Mouse (Mus musculus) intestine, postnatal 0 days (tissue): ENCODE measurements around the gene Unc50. TPM values are rescaled to one million over a fixed set of nuclear protein-coding genes. Genes with fewer than 3 reads are reported as not detected.

Experiments used
- ATAC-seq: fragments of 200-750 bp; cut with Nextera tagmentation; 2 replicates; pipeline ENCODE4 v1.8.0; 2017; ENCODE audit warnings: mild to moderate bottlenecking, moderate TSS enrichment, moderate library complexity
- H3K27ac ChIP-seq: fragments of 300-500 bp; sonication (generic); 2 replicates; pipeline ENCODE4 v1.5.1; 2014; ENCODE audit warnings: mild to moderate bottlenecking, low read depth, low read length, moderate library complexity
- H3K27me3 ChIP-seq: fragments of 300-500 bp; sonication (generic); replicated peaks from 2 replicates; pipeline ENCODE4 v1.6.1; 2014; ENCODE audit warnings: low read length, mixed read lengths; ENCODE audit not compliant: control insufficient read depth, insufficient read depth
- H3K36me3 ChIP-seq: fragments of 300-500 bp; sonication (generic); 2 replicates; pipeline ENCODE4 v1.6.1; 2014; ENCODE audit warnings: mild to moderate bottlenecking, moderate library complexity; ENCODE audit not compliant: control insufficient read depth, insufficient read depth
- H3K4me1 ChIP-seq: fragments of 300-500 bp; sonication (generic); replicated peaks from 2 replicates; pipeline ENCODE4 v1.6.1; 2014; ENCODE audit warnings: antibody characterized with exemption, low read length, mixed read lengths; ENCODE audit not compliant: control insufficient read depth, insufficient read depth
- H3K4me2 ChIP-seq: fragments of 300-500 bp; sonication (generic); replicated peaks from 2 replicates; pipeline ENCODE4 v1.6.1; 2014; ENCODE audit warnings: low read depth, mild to moderate bottlenecking, moderate library complexity
- H3K4me3 ChIP-seq: fragments of 300-500 bp; sonication (generic); 2 replicates; pipeline ENCODE4 v1.5.1; 2014; ENCODE audit warnings: low read depth, low read length
- H3K9ac ChIP-seq: fragments of 300-500 bp; sonication (generic); 2 replicates; pipeline ENCODE4 v1.6.1; 2014; ENCODE audit warnings: mild to moderate bottlenecking, low read depth, low read length
- H3K9me3 ChIP-seq: fragments of 300-500 bp; sonication (generic); 2 replicates; pipeline ENCODE4 v1.6.1; 2016; ENCODE audit warnings: mixed run types; ENCODE audit not compliant: control insufficient read depth
- CTCF ChIP-seq: sonication (generic); IDR thresholded peaks from 2 replicates; pipeline ENCODE4 v1.5.1; 2016; ENCODE audit warnings: low read depth, mild to moderate bottlenecking, control low read depth, antibody characterized with exemption, moderate library complexity
- WGBS: fragments of 180-500 bp; shearing (Covaris S2); extraction: QIAGEN DNeasy Blood & Tissue Kit; methylation state at CpG from one replicate; pipeline ENCODE4 v1.1.7; 2014; 5-methylcytosine and 5-hydroxymethylcytosine counted together
- polyA plus RNA-seq: library from polyadenylated mRNA; unstranded; fragments of >200 nt; fragmentation: Nextera tagmentation; extraction: Ambion mirVana; gene quantifications from 2 replicates; pipeline ENCODE4 v1.2.1, GENCODE M21; 2015

Unc50 gene
- polyA plus RNA-seq, 1 experiment from 2014 or later: 132 TPM

DNA sequence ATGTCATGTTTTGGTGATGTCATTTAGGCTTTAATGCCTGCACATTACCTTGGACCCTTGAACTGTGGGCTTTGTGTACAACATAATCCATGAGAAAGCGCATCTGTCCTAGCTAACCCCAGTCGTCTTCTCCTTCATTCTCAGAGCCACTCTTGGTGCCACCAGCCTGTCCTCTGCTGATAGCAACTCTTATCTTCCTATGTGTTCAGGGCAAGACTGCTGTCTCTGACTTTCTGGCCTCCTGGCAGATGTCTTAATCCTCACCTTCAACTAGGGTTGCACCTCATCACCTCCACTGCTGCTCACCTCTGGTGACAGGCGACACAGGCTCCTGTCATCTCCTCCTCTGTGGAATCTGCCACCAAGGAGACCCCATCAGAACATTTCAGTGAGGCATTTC lies 6.5 kb downstream of the Unc50 start:
- Histone ChIP-seq H3K27ac (no peak overlapping the region; the same call in 1 of the 2 replicates), H3K4me1 (no peaks in the 10 kb centered on the region), H3K27me3 (no peaks in the 10 kb centered on the region), H3K9me3 (no peaks in the 10 kb centered on the region), H3K4me2 (no peak overlapping the region), H3K9ac (no peak overlapping the region), H3K36me3 (peaks cover 77% of the 10 kb centered on the region), H3K4me3 (no peak overlapping the region)
- ATAC-seq: peak; percentile 25; the same call in 1 of the 2 replicates
- 79% methylated on average over 3 of the region's 3 CpGs for WGBS
- no peak for TF ChIP-seq CTCF

DNA sequence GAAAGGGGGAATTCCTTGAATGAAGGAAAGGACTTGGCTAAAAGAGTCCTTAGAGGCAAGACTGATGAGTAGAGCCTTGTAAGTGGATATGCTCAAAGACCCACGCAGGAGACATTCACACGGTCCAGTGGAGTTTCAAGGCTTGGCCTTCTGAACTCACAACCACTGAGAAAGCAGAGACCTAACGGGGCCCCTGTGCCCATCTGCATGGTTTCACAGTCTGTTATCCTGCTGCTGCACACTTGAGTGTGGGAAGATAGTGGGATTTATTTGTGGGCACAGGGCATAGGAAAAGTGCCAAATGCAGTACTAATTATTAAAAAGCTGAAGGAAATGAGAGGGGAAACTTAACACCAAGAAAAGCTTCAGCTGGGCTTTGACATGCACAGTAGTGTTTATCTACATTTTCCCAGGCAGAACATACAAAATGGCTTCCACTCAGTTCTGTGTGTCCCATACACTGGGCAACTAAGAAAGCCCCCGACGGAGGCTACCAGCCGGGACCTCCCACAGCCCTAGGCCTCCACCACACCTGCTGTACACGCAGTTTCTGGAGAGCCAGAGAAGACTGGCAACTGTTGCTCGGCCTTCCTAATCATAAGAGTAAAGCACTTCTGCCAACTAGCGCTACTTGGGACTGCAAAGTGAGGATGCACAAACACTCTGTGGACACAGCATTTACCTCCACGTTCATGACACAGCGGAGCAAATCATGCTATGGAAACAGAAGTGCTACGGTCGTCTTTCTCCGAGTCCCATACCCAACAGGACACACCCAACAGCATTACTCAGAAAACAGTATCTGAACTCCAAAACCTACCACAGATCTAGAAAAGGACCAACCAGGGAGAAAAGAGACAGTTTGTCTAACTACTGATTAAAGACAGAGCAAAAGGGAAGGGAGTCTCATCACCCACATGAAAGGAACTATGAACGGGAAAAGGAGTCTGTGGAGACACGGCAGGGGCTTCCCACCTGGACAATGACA lies 13.2 kb downstream of the Unc50 start:
- no peak overlapping the region for H3K4me3 ChIP-seq
- no peak overlapping the region for H3K27ac ChIP-seq
- 93% methylated on average over 16 of the region's 16 CpGs for WGBS
- H3K27me3 ChIP-seq: no peaks in the 10 kb centered on the region
- H3K9me3 ChIP-seq: no peaks in the 10 kb centered on the region
- TF ChIP-seq CTCF: no peak
- no peaks in the 10 kb centered on the region for H3K4me1 ChIP-seq
- no peak overlapping the region for H3K9ac ChIP-seq
- H3K4me2 ChIP-seq: no peak overlapping the region
- peaks cover 80% of the 10 kb centered on the region for H3K36me3 ChIP-seq
- ATAC-seq: no peak

DNA sequence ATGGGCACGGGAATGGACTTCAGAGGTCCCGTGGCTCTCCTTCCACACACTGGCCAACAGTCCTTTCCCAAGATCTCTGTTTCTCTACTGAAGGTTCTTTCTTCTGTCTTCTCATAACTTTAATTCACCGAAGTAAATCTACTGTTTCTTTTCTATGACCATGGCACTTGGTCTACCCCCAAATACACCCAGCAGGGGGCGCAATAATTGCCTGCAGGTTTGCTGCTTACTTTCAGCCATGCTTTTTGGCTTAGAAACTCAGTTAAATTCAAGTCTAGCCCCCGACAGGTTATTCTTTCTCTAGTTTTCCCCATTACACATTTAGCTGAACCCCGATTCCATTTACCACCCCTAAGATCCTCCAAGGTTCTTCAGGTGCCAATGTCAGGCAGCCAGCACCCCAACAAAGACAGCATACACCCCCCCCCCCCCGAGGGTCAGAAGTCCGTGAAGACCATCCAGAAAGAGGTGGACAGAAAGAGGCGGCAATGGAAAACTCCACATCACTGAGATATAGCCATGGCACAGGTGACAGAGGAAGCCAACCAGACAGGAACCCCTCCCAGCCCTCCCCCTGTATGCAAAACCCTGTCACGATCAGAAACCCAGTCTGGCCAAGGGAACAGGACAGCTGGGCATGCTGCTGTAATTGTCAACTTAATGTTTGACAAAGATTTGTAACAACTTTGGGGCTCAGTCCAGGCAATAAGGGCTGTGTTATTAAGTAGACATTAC lies 18.6 kb downstream of the Unc50 start:
- no peak overlapping the region for H3K27ac ChIP-seq
- ATAC-seq: no peak
- H3K9ac ChIP-seq: no peak overlapping the region
- H3K27me3 ChIP-seq: no peaks in the 10 kb centered on the region
- H3K4me1 ChIP-seq: no peaks in the 10 kb centered on the region
- H3K4me3 ChIP-seq: no peak overlapping the region
- 74% methylated on average over 10 of the region's 10 CpGs for WGBS
- peak; percentile 72 for TF ChIP-seq CTCF
- H3K9me3 ChIP-seq: no peaks in the 10 kb centered on the region
- peaks cover 74% of the 10 kb centered on the region for H3K36me3 ChIP-seq
- H3K4me2 ChIP-seq: no peak overlapping the region

DNA sequence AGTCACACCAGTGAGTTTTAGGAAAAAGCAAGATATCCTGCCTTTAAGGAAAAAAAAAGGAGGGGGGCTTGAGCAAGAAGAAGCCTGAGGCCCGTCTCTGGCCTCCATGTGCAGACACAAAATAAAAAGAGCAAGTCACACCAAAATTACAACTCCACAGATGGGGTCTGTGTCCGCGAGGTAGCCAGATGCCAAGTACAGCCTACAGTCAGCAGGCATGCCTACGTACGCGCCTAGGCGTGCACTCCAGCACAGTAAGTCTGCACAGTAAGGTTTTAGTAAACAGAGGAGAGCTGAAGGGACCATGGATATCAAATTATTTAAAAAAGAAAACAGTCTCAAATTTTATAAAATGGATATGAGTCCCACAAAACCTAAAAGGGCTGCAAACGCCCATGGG lies 21.3 kb downstream of the Unc50 start:
- no peak overlapping the region for H3K4me3 ChIP-seq
- H3K4me2 ChIP-seq: no peak overlapping the region
- H3K9me3 ChIP-seq: no peaks in the 10 kb centered on the region
- H3K9ac ChIP-seq: no peak overlapping the region
- 94% methylated on average over 8 of the region's 8 CpGs for WGBS
- ATAC-seq: no peak
- no peaks in the 10 kb centered on the region for H3K27me3 ChIP-seq
- TF ChIP-seq CTCF: no peak
- H3K36me3 ChIP-seq: peaks cover 70% of the 10 kb centered on the region
- H3K4me1 ChIP-seq: no peaks in the 10 kb centered on the region
- H3K27ac ChIP-seq: no peak overlapping the region

DNA sequence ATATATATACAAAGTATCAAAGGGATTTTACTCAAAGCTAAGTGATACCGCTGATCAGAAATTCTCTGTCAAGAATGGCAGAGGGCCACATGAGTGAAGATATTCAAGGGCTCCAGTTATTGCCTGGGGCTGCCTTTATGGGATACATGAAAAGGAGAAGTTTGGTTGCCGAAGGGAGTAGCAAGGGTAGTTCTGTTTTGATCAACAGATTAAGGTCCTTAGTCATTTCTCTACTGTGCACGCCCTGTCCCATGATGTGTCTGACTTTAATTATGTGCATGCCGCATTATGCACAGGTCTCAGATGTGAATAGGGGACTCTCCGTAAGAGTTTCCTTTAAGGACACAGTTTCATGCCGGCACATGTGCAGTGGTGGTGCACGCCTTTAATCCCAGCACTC lies 27.6 kb downstream of the Unc50 start:
- Histone ChIP-seq H3K4me3 (no peak overlapping the region), H3K27me3 (no peaks in the 10 kb centered on the region), H3K9ac (no peak overlapping the region), H3K4me2 (no peak overlapping the region), H3K36me3 (peaks cover 73% of the 10 kb centered on the region), H3K4me1 (no peaks in the 10 kb centered on the region), H3K27ac (no peak overlapping the region), H3K9me3 (no peaks in the 10 kb centered on the region)
- no peak for TF ChIP-seq CTCF
- ATAC-seq: no peak
- WGBS: 93% methylated on average over 7 of the region's 7 CpGs

DNA sequence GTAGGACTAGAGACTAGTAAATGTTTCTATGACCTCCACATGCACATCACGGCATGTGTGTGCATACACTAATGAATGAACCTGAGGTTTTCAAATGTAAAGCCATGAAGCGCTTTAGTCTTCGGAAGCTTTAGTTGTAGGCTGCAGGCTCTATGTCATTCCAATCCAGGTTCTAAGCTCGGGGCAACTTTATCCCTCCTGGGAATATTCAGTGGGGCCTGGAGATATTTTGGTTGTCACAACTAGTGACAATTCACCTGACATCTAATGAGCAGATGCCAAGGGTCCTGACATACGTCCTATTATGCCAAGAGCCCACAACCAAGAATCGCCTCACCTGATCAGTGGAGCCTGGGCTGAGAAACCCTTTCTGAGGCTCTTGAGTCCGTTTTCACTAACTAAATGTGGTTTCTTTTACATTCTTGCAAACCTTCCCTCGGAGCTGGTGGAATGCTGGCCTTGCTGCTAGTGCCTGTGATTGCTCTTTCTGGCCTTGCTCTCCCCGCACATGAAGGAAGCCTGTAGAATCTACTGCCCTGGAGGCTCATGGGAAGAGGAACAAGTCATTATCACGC lies 35.0 kb downstream of the Unc50 start:
- Histone ChIP-seq H3K4me3 (no peak overlapping the region), H3K27me3 (no peaks in the 10 kb centered on the region), H3K9me3 (no peaks in the 10 kb centered on the region), H3K9ac (no peak overlapping the region), H3K27ac (no peak overlapping the region), H3K36me3 (peaks cover 63% of the 10 kb centered on the region), H3K4me2 (no peak overlapping the region), H3K4me1 (no peaks in the 10 kb centered on the region)
- WGBS: 85% methylated on average over 10 of the region's 10 CpGs
- no peak for ATAC-seq
- TF ChIP-seq CTCF: no peak
